15 mouse cellular contexts compared by ENCODE assay signal in genomic region chr11:29638093-29638669, GRCm38 (mm10). TPM values are rescaled to one million over a fixed set of nuclear protein-coding genes. Genes with fewer than 3 reads are reported as not detected.
DNase-seq lines count a peak whose midpoint lies in the region; ATAC-seq and TF ChIP-seq lines count a peak whose summit lies in the region.
"Had no signal": no experiment of that assay in that cellular context is flagged by ENCODE, and none has a peak within 500 bp of the region (broad histone marks: within the 10 kb centered on the region; RNA-seq: fewer than 3 reads in every experiment).

No protein-coding gene starts in this region.

- H3K9me3 ChIP-seq in heart, embryonic 10.5 days, result no peaks in the 10 kb centered on the region
- no peaks in the 10 kb centered on the region for H3K9me3 ChIP-seq in limb, embryonic 11.5 days (ENCODE audit: control insufficient read depth, low read length)
- no peaks in the 10 kb centered on the region for H3K9me3 ChIP-seq in limb, embryonic 10.5 days (replicated peaks)
- no peaks in the 10 kb centered on the region for H3K9me3 ChIP-seq in intestine, postnatal 0 days (ENCODE audit: control insufficient read depth)
- no peaks in the 10 kb centered on the region for H3K9me3 ChIP-seq in stomach, embryonic 15.5 days
- H3K9me3 ChIP-seq: forebrain, embryonic 12.5 days; midbrain, embryonic 10.5 days; neural tube, embryonic 12.5 days had no signal

- no peaks in the 10 kb centered on the region for H3K36me3 ChIP-seq in heart, embryonic 10.5 days
- H3K36me3 ChIP-seq in limb, embryonic 11.5 days (ENCODE audit: control insufficient read depth, insufficient read depth, low read length), result no peaks in the 10 kb centered on the region
- no peaks in the 10 kb centered on the region for H3K36me3 ChIP-seq in limb, embryonic 10.5 days
- H3K36me3 ChIP-seq in intestine, postnatal 0 days (ENCODE audit: control insufficient read depth, insufficient read depth), result no peaks in the 10 kb centered on the region
- H3K36me3 ChIP-seq in stomach, embryonic 15.5 days, result no peaks in the 10 kb centered on the region
- H3K36me3 ChIP-seq: forebrain, embryonic 12.5 days; midbrain, embryonic 10.5 days; neural tube, embryonic 12.5 days had no signal

- TF ChIP-seq CTCF in intestine, postnatal 0 days (IDR thresholded peaks at IDR 0.05; ENCODE audit: low read depth), result no peak

- WGBS in heart, embryonic 10.5 days, result 80% methylated on average over 8 of the region's 8 CpGs
- 81% methylated on average over 8 of the region's 8 CpGs for WGBS in limb, embryonic 11.5 days
- WGBS in limb, embryonic 10.5 days, result 84% methylated on average over 8 of the region's 8 CpGs
- WGBS in intestine, postnatal 0 days, result 59% methylated on average over 8 of the region's 8 CpGs
- 75% methylated on average over 8 of the region's 8 CpGs for WGBS in stomach, embryonic 15.5 days

- ATAC-seq in limb, embryonic 11.5 days (ENCODE audit: insufficient number of reproducible peaks, low FRiP score, low TSS enrichment, low read depth), result peak; percentile 58
- ATAC-seq in intestine, postnatal 0 days, result peak; percentile 95
- ATAC-seq in stomach, embryonic 15.5 days (ENCODE audit: insufficient read depth, low FRiP score, low read depth), result 0 out of 2 replicates have a peak, but pooled peaks have one; percentile 8
- ATAC-seq: inflammation-experienced regulatory T-cells, adult 6 months had no signal

- DNase-seq in heart, embryonic 10.5 days (ENCODE audit: low spot score), result no peak
- no peak for DNase-seq in heart, adult 11 months
- peak; percentile 33 for DNase-seq in limb, embryonic 11.5 days (ENCODE audit: low spot score)
- DNase-seq in limb, embryonic 10.5 days (ENCODE audit: low spot score), result no peak
- DNase-seq in kidney, postnatal 14 days, result no peak
- no peak for DNase-seq in right cerebral cortex, postnatal 4 days
- DNase-seq: adrenal gland, postnatal 36 days; thymus, postnatal 25 days had no signal

- H3K4me1 ChIP-seq in heart, embryonic 10.5 days, result peaks cover 32% of the 10 kb centered on the region
- 0 out of 2 replicates have a peak, but pooled peaks cover 2% of the 10 kb centered on the region for H3K4me1 ChIP-seq in limb, embryonic 11.5 days (ENCODE audit: control insufficient read depth, insufficient read depth, low read length)
- H3K4me1 ChIP-seq in limb, embryonic 10.5 days, result peaks cover 14% of the 10 kb centered on the region
- H3K4me1 ChIP-seq in intestine, postnatal 0 days (replicated peaks; ENCODE audit: control insufficient read depth, insufficient read depth, low read length), result peaks cover 15% of the 10 kb centered on the region
- peaks cover 6% of the 10 kb centered on the region; the same call in 1 of the 2 replicates for H3K4me1 ChIP-seq in stomach, embryonic 15.5 days
- H3K4me1 ChIP-seq: neural tube, embryonic 12.5 days had no signal

- peak overlapping the region; percentile 77; the same call in 1 of the 2 replicates for H3K27ac ChIP-seq in heart, embryonic 10.5 days
- H3K27ac ChIP-seq in limb, embryonic 11.5 days (replicated peaks; ENCODE audit: low read depth, low read length), result no peak overlapping the region
- no peak overlapping the region for H3K27ac ChIP-seq in limb, embryonic 10.5 days
- H3K27ac ChIP-seq in intestine, postnatal 0 days (ENCODE audit: low read depth, low read length), result peak overlapping the region; percentile 79
- peak overlapping the region; percentile 63; the same call in 1 of the 2 replicates for H3K27ac ChIP-seq in stomach, embryonic 15.5 days
- H3K27ac ChIP-seq: forebrain, embryonic 12.5 days; midbrain, embryonic 10.5 days; neural tube, embryonic 12.5 days had no signal

- no peak overlapping the region for H3K9ac ChIP-seq in limb, embryonic 11.5 days (ENCODE audit: low read length)
- no peak overlapping the region for H3K9ac ChIP-seq in intestine, postnatal 0 days (ENCODE audit: low read depth, low read length)
- no peak overlapping the region for H3K9ac ChIP-seq in stomach, embryonic 15.5 days
- H3K9ac ChIP-seq: forebrain, embryonic 12.5 days; neural tube, embryonic 12.5 days had no signal

- H3K4me2 ChIP-seq in limb, embryonic 11.5 days (ENCODE audit: low read depth, severe bottlenecking), result no peak overlapping the region
- no peak overlapping the region for H3K4me2 ChIP-seq in intestine, postnatal 0 days (replicated peaks; ENCODE audit: low read depth)
- H3K4me2 ChIP-seq in stomach, embryonic 15.5 days, result no peak overlapping the region
- H3K4me2 ChIP-seq: forebrain, embryonic 12.5 days; liver, embryonic 11.5 days; neural tube, embryonic 12.5 days had no signal

- H3K4me3 ChIP-seq in heart, embryonic 10.5 days, result no peak overlapping the region
- H3K4me3 ChIP-seq in limb, embryonic 11.5 days (ENCODE audit: low read depth, low read length), result no peak overlapping the region
- H3K4me3 ChIP-seq in limb, embryonic 10.5 days, result no peak overlapping the region
- no peak overlapping the region for H3K4me3 ChIP-seq in intestine, postnatal 0 days (ENCODE audit: low read depth, low read length)
- H3K4me3 ChIP-seq in stomach, embryonic 15.5 days (replicated peaks), result no peak overlapping the region
- H3K4me3 ChIP-seq: forebrain, embryonic 12.5 days; midbrain, embryonic 10.5 days; neural tube, embryonic 12.5 days had no signal

- no peaks in the 10 kb centered on the region for H3K27me3 ChIP-seq in heart, embryonic 10.5 days (ENCODE audit: insufficient read depth, poor library complexity, severe bottlenecking)
- H3K27me3 ChIP-seq in limb, embryonic 11.5 days (ENCODE audit: control insufficient read depth, insufficient read depth, low read length), result no peaks in the 10 kb centered on the region
- no peaks in the 10 kb centered on the region for H3K27me3 ChIP-seq in limb, embryonic 10.5 days (ENCODE audit: low read depth, poor library complexity, severe bottlenecking)
- H3K27me3 ChIP-seq in intestine, postnatal 0 days (replicated peaks; ENCODE audit: control insufficient read depth, insufficient read depth, low read length), result no peaks in the 10 kb centered on the region
- H3K27me3 ChIP-seq in stomach, embryonic 15.5 days (replicated peaks), result no peaks in the 10 kb centered on the region
- H3K27me3 ChIP-seq: forebrain, embryonic 12.5 days; neural tube, embryonic 12.5 days had no signal

RNA-seq across cellular contexts. Expression of gene Rtn4, which starts 54.6 kb away (rescaled TPM):
- 52.6 and 76.8 TPM in 2 replicates for polyA plus RNA-seq in heart, embryonic 10.5 days (2016; fragmentation: Nextera tagmentation; extraction: Ambion mirVana)
- 56.3 and 60.7 TPM in 2 replicates for polyA plus RNA-seq in limb, embryonic 11.5 days (2014; fragmentation: Nextera tagmentation; extraction: Ambion mirVana)
- polyA plus RNA-seq in limb, embryonic 10.5 days (2016; fragmentation: Nextera tagmentation; extraction: Ambion mirVana), result 53.6 and 64.7 TPM in 2 replicates
- polyA plus RNA-seq in intestine, postnatal 0 days (2015; fragmentation: Nextera tagmentation; extraction: Ambion mirVana), result 99.9 and 102 TPM in 2 replicates
- 57.1 and 63.7 TPM in 2 replicates for polyA plus RNA-seq in stomach, embryonic 15.5 days (2015; fragmentation: Nextera tagmentation; extraction: Ambion mirVana)

Comparison
In these comparisons a context has a peak if more than half of its experiments do, and no peak if none do; other contexts are left out.
1. H3K27ac ChIP-seq: peak in heart, embryonic 10.5 days (single experiment), intestine, postnatal 0 days (single experiment) and stomach, embryonic 15.5 days (single experiment); none in limb, embryonic 11.5 days (single experiment) and limb, embryonic 10.5 days (single experiment).
2. ATAC-seq: peak in every context shown above with its lines; median percentile 95 in intestine, postnatal 0 days; 58 in limb, embryonic 11.5 days; 8 in stomach, embryonic 15.5 days.